Mouse (Mus musculus) E14TG2a.4 (cell line): Measurements from ENCODE around the gene Cdcp1.

Experiments
- CTCF ChIP-seq: conservative IDR thresholded peaks from 2 replicates; pipeline ENCODE4 v1.5.1; 2014; ENCODE audit warnings: low read length
- NANOG ChIP-seq: IDR thresholded peaks from 2 replicates; pipeline ENCODE4 v1.6.1; 2014; ENCODE audit warnings: borderline replicate concordance, low read length, mixed read lengths
- POU5F1 ChIP-seq: IDR thresholded peaks from 2 replicates; pipeline ENCODE4 v1.6.1; 2014; ENCODE audit warnings: low read length, borderline replicate concordance

DNA sequence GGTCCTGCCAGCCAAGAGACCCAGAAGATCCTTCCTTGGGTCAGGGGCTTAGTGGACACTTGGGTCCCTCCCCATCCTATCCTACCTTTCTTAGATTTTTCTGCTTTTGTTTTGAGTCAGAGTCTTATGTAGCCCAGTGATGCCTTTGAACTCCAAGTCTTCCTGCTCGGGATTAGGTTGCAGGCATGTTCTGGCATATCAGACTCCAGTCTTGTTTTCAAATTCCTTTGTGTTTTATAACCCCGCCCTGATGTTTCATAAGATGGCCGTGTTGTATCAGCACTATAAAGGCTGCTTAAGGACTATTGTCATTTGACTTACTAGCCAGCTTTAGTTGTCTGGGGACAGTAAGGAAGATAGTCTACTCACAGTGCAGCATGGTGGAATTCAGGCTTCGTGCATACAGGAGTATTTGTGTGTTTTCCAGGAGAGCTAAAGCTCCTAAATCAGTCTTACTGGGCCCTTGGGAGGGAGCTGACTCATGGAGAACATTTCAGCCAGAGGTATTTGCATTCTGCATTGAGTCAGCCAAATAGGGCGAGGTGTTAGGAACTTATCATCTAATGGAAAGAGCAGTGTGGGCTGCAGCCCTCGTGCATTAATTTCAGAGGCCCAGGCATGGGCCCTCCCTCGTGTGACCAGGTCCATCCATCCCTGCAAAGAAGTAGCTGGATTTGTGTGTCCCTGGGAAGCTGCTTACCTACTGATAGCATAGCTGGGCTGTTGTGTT is 78.7 kb downstream of the Cdcp1 start:
- no peak for TF ChIP-seq CTCF
- TF ChIP-seq NANOG: no peak
- TF ChIP-seq POU5F1: no peak
